Mouse (Mus musculus): ENCODE results near the gene Dpp3. TPM values are rescaled to one million over a fixed set of nuclear protein-coding genes. Genes with fewer than 3 reads are reported as not detected.

Dpp3 gene
- polyA plus RNA-seq, 1 experiment from 2014 or later, result 71.8 TPM

GRCm38 (mm10) chr19:4889791-4890190, 38.3 kb downstream of the Dpp3 start:
- ATAC-seq (ENCODE audit: insufficient number of reproducible peaks, insufficient read depth, low FRiP score, low read depth), result no peak
- no peak overlapping the region for H3K4me2 ChIP-seq (ENCODE audit: low read length)
- H3K27me3 ChIP-seq (ENCODE audit: control insufficient read depth, insufficient read depth, low read length), result no peaks in the 10 kb centered on the region
- no peaks in the 10 kb centered on the region for H3K9me3 ChIP-seq (ENCODE audit: control insufficient read depth, low read length)
- H3K36me3 ChIP-seq (ENCODE audit: control insufficient read depth, insufficient read depth, low read length), result no peaks in the 10 kb centered on the region
- 50% methylated on average over 10 of the region's 10 CpGs for WGBS
- no peak overlapping the region for H3K27ac ChIP-seq (replicated peaks in 1 of 2; ENCODE audit: control insufficient read depth in 1 of 2, insufficient read depth in 1 of 2, low read depth in 2 of 2, low read length in 2 of 2)
- H3K4me3 ChIP-seq (ENCODE audit: control insufficient read depth in 1 of 2, insufficient read depth in 1 of 2, low read depth in 1 of 2, low read length in 2 of 2), result no peak overlapping the region
- peaks cover 3 to 5% of the 10 kb centered on the region in 2 experiments; a peak in 2 of 4 replicates for H3K4me1 ChIP-seq (ENCODE audit: control insufficient read depth in 2 of 2, insufficient read depth in 2 of 2, low read length in 2 of 2)
- no peak overlapping the region for H3K9ac ChIP-seq (ENCODE audit: low read length)

- H3K27me3 ChIP-seq (ENCODE audit: control insufficient read depth, insufficient read depth, low read length), result no peaks in the 10 kb centered on the region
- no peak overlapping the region for H3K4me2 ChIP-seq (ENCODE audit: low read length)
- no peak for ATAC-seq (ENCODE audit: insufficient number of reproducible peaks, insufficient read depth, low FRiP score, low read depth)
- H3K4me1 ChIP-seq (ENCODE audit: control insufficient read depth in 2 of 2, insufficient read depth in 2 of 2, low read length in 2 of 2), result no peaks in the 10 kb centered on the region
- H3K4me3 ChIP-seq (ENCODE audit: control insufficient read depth in 1 of 2, insufficient read depth in 1 of 2, low read depth in 1 of 2, low read length in 2 of 2), result no peak overlapping the region
- no peak overlapping the region for H3K9ac ChIP-seq (ENCODE audit: low read length)
- no peaks in the 10 kb centered on the region for H3K9me3 ChIP-seq (ENCODE audit: control insufficient read depth, low read length)
- no peaks in the 10 kb centered on the region; the same call in 1 of the 2 replicates for H3K36me3 ChIP-seq (ENCODE audit: control insufficient read depth, insufficient read depth, low read length)
- WGBS, result 78% methylated on average over 4 of the region's 4 CpGs
- H3K27ac ChIP-seq (replicated peaks in 1 of 2; ENCODE audit: control insufficient read depth in 1 of 2, insufficient read depth in 1 of 2, low read depth in 2 of 2, low read length in 2 of 2), result no peak overlapping the region
Observed at GRCm38 (mm10) chr19:4883961-4884360, 44.1 kb downstream of the Dpp3 start.

DNA sequence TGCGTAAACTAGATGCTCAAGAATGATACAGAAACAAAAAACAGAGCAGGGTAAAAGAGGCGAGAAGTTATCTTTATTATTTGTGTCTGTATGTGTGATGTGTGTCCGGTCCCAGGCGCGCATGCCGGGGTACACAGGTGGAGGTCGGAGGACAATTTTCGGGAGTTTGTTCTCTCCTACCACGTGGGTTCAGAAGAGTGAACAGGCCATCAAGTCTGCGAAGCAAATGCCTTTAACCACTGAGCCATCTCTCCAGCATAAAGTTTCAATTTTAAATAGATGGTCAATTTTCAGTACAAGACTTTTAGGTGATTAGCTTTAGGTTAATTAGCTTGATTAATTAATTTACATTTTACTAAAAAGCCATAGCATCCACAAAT, 48.8 kb downstream of the Dpp3 start:
- Histone ChIP-seq H3K4me2 (ENCODE audit: low read length) (peak overlapping the region; percentile 83), H3K9ac (ENCODE audit: low read length) (peak overlapping the region; percentile 93), H3K9me3 (ENCODE audit: control insufficient read depth, low read length) (no peaks in the 10 kb centered on the region), H3K36me3 (ENCODE audit: control insufficient read depth, insufficient read depth, low read length) (no peaks in the 10 kb centered on the region; the same call in 1 of the 2 replicates), H3K27ac (replicated peaks in 1 of 2; ENCODE audit: control insufficient read depth in 1 of 2, insufficient read depth in 1 of 2, low read depth in 2 of 2, low read length in 2 of 2) (no peak overlapping the region), H3K4me3 (ENCODE audit: control insufficient read depth in 1 of 2, insufficient read depth in 1 of 2, low read depth in 1 of 2, low read length in 2 of 2) (peak overlapping the region in 1 of 2 experiments; percentile 97; a peak in 2 of 4 replicates), H3K27me3 (ENCODE audit: control insufficient read depth, insufficient read depth, low read length) (no peaks in the 10 kb centered on the region), H3K4me1 (ENCODE audit: control insufficient read depth in 2 of 2, insufficient read depth in 2 of 2, low read length in 2 of 2) (peaks cover 4 to 9% of the 10 kb centered on the region in 2 experiments; a peak in 3 of 4 replicates)
- ATAC-seq (ENCODE audit: insufficient number of reproducible peaks, insufficient read depth, low FRiP score, low read depth), result no peak
- 63% methylated on average over 10 of the region's 10 CpGs for WGBS

DNA sequence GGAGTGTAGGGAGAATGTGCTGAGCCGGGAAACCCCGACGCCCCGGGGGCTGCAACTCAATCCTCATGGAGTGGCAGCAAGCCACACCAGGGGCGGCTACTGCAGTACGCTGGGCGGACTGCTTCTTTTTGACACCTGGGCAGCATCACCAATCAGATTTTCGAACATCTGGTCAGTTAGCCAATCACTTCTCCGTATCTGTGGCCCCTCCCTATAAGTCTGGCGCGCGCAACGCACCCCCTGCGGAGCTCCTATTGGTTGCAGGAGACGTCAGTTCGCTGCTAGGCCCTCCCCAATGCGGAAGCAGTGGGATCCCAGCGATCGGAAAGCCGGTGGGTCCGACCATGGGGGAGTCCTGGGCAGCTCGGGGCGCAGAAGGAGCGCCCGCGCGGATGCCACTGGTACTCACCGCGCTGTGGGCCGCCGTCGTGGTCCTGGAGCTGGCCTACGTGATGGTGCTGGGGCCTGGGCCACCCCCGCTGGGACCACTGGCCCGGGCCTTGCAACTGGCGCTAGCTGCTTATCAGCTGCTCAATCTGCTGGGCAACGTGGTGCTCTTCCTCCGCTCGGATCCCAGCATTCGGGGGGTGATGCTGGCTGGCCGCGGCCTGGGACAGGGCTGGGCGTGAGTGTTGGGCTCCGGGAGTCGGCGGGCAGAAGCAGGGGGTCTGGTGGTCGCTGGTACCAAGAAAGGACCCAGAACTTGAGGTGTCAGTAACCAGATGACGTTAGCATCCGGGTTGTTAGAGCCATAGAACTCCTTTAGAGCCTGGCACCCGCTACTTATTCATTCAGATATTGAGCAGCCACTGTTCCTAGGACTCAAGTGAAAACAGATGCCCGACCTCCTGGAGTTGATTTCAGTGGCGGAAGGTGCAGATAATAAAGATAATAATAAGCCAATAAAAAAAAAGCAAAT, 49.4 kb downstream of the Dpp3 start, which contains the start of gene Zdhhc24:
Gene Zdhhc24, plus strand, starts transcription at position 264 of the 919 bp plus-strand sequence.
- H3K27me3 ChIP-seq (ENCODE audit: control insufficient read depth, insufficient read depth, low read length), result no peaks in the 10 kb centered on the region
- peak within 1 kb of the TSS; percentile 83 for H3K4me2 ChIP-seq (ENCODE audit: low read length)
- H3K4me3 ChIP-seq (ENCODE audit: control insufficient read depth in 1 of 2, insufficient read depth in 1 of 2, low read depth in 1 of 2, low read length in 2 of 2), result peak within 1 kb of the TSS; percentile 73 to 97
- under 1% methylated on average over 52 of the region's 52 CpGs for WGBS
- no peaks in the 10 kb centered on the region for H3K9me3 ChIP-seq (ENCODE audit: control insufficient read depth, low read length)
- no peaks in the 10 kb centered on the region; the same call in 1 of the 2 replicates for H3K36me3 ChIP-seq (ENCODE audit: control insufficient read depth, insufficient read depth, low read length)
- peak within 1 kb of the TSS; percentile 93 for H3K9ac ChIP-seq (ENCODE audit: low read length)
- peaks cover 4 to 9% of the 10 kb centered on the region in 2 experiments; a peak in 3 of 4 replicates for H3K4me1 ChIP-seq (ENCODE audit: control insufficient read depth in 2 of 2, insufficient read depth in 2 of 2, low read length in 2 of 2)
- peak; percentile 96 for ATAC-seq (ENCODE audit: insufficient number of reproducible peaks, insufficient read depth, low FRiP score, low read depth)
- H3K27ac ChIP-seq (replicated peaks in 1 of 2; ENCODE audit: control insufficient read depth in 1 of 2, insufficient read depth in 1 of 2, low read depth in 2 of 2, low read length in 2 of 2), result peak within 1 kb of the TSS; percentile 24 to 45; a peak in 3 of 4 replicates

DNA sequence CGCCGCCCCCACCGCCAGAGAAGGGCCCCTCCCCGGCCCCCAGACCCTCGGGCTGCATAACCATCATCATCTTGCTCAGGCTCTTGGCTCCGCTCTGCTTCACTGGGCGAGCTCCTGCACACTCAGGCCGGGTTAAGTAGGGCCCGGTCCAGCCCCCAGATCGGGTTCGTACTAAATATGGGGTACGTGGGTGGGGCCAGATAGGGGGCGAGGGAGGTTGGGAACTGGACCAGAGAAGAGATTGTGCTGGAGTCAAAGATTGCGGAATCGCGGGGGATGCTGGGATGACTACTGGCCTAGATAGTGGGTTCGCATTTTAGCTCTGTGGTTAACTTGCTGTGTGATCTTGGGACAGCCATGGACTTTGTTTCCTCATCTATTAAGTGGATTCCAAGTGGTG, 50.3 kb downstream of the Dpp3 start, which contains the start of gene Actn3:
Gene Actn3, minus strand, starts transcription at position 125 of the 400 bp plus-strand sequence.
- peaks cover 4 to 9% of the 10 kb centered on the region in 2 experiments; a peak in 3 of 4 replicates for H3K4me1 ChIP-seq (ENCODE audit: control insufficient read depth in 2 of 2, insufficient read depth in 2 of 2, low read length in 2 of 2)
- no peaks in the 10 kb centered on the region for H3K27me3 ChIP-seq (ENCODE audit: control insufficient read depth, insufficient read depth, low read length)
- ATAC-seq (ENCODE audit: insufficient number of reproducible peaks, insufficient read depth, low FRiP score, low read depth), result peak; percentile 6; the same call in 1 of the 2 replicates
- no peaks in the 10 kb centered on the region for H3K9me3 ChIP-seq (ENCODE audit: control insufficient read depth, low read length)
- H3K9ac ChIP-seq (ENCODE audit: low read length), result peak within 1 kb of the TSS; percentile 93
- 3% methylated on average over 17 of the region's 17 CpGs for WGBS
- peak within 1 kb of the TSS; percentile 24 to 45; a peak in 3 of 4 replicates for H3K27ac ChIP-seq (replicated peaks in 1 of 2; ENCODE audit: control insufficient read depth in 1 of 2, insufficient read depth in 1 of 2, low read depth in 2 of 2, low read length in 2 of 2)
- H3K4me3 ChIP-seq (ENCODE audit: control insufficient read depth in 1 of 2, insufficient read depth in 1 of 2, low read depth in 1 of 2, low read length in 2 of 2), result peak within 1 kb of the TSS; percentile 73 to 97
- H3K4me2 ChIP-seq (ENCODE audit: low read length), result peak within 1 kb of the TSS; percentile 83
- H3K36me3 ChIP-seq (ENCODE audit: control insufficient read depth, insufficient read depth, low read length), result no peaks in the 10 kb centered on the region; the same call in 1 of the 2 replicates

DNA sequence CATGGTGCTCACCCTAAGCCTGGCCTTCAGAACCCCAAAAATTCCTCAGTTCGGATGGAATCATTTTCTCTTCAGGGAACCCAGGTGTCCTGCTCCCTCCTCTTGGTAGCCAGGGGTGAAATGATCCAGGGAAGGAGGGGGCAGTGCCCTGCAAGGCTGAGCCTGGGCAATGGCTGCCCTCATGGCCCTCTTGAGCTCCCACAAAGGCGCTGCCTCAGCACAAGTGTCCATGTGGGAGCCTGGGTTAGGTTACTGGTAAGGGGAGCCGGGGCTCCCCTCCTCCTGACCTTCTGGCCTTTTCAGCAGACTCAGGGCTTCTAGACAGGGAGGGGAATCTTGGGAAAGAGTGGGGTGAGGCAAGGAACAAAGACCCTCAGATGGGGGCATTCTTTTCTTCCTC, 51.3 kb downstream of the Dpp3 start:
- Histone ChIP-seq H3K4me2 (ENCODE audit: low read length) (no peak overlapping the region), H3K9me3 (ENCODE audit: control insufficient read depth, low read length) (no peaks in the 10 kb centered on the region), H3K36me3 (ENCODE audit: control insufficient read depth, insufficient read depth, low read length) (no peaks in the 10 kb centered on the region), H3K4me3 (ENCODE audit: control insufficient read depth in 1 of 2, insufficient read depth in 1 of 2, low read depth in 1 of 2, low read length in 2 of 2) (no peak overlapping the region), H3K9ac (ENCODE audit: low read length) (no peak overlapping the region), H3K27ac (replicated peaks in 1 of 2; ENCODE audit: control insufficient read depth in 1 of 2, insufficient read depth in 1 of 2, low read depth in 2 of 2, low read length in 2 of 2) (no peak overlapping the region), H3K27me3 (ENCODE audit: control insufficient read depth, insufficient read depth, low read length) (no peaks in the 10 kb centered on the region), H3K4me1 (ENCODE audit: control insufficient read depth in 2 of 2, insufficient read depth in 2 of 2, low read length in 2 of 2) (peaks cover 4 to 9% of the 10 kb centered on the region in 2 experiments; a peak in 3 of 4 replicates)
- ATAC-seq (ENCODE audit: insufficient number of reproducible peaks, insufficient read depth, low FRiP score, low read depth), result no peak
- WGBS, result 64% methylated on average over 3 of the region's 3 CpGs

- no peak overlapping the region for H3K9ac ChIP-seq (ENCODE audit: low read length)
- H3K4me2 ChIP-seq (ENCODE audit: low read length), result no peak overlapping the region
- H3K4me3 ChIP-seq (ENCODE audit: control insufficient read depth in 1 of 2, insufficient read depth in 1 of 2, low read depth in 1 of 2, low read length in 2 of 2), result no peak overlapping the region
- no peak overlapping the region for H3K27ac ChIP-seq (replicated peaks in 1 of 2; ENCODE audit: control insufficient read depth in 1 of 2, insufficient read depth in 1 of 2, low read depth in 2 of 2, low read length in 2 of 2)
- no peaks in the 10 kb centered on the region for H3K9me3 ChIP-seq (ENCODE audit: control insufficient read depth, low read length)
- no peak for ATAC-seq (ENCODE audit: insufficient number of reproducible peaks, insufficient read depth, low FRiP score, low read depth)
- 60% methylated on average over 3 of the region's 4 CpGs for WGBS
- H3K4me1 ChIP-seq (ENCODE audit: control insufficient read depth in 2 of 2, insufficient read depth in 2 of 2, low read length in 2 of 2), result peaks cover 4 to 9% of the 10 kb centered on the region in 2 experiments; a peak in 3 of 4 replicates
- no peaks in the 10 kb centered on the region for H3K36me3 ChIP-seq (ENCODE audit: control insufficient read depth, insufficient read depth, low read length)
- no peaks in the 10 kb centered on the region for H3K27me3 ChIP-seq (ENCODE audit: control insufficient read depth, insufficient read depth, low read length)
Observed at GRCm38 (mm10) chr19:4876241-4876640, 51.8 kb downstream of the Dpp3 start.

All from heart, embryonic 14.5 days (tissue).